Mouse (Mus musculus) liver, postnatal 0 days (tissue): ENCODE data around the gene Esr1.

Experiments used
- CTCF ChIP-seq: sonication (generic); IDR thresholded peaks from 2 replicates; pipeline ENCODE4 v1.5.1; 2016; ENCODE audit warnings: antibody characterized with exemption, low read depth
- EP300 ChIP-seq: IDR thresholded peaks from 2 replicates; pipeline ENCODE4 v1.6.1; 2016; ENCODE audit warnings: antibody characterized with exemption, low read depth, mild to moderate bottlenecking

- TF ChIP-seq CTCF (no peak), EP300 (no peak)
Observed at GRCm38 (mm10) chr10:4776007-4776713, 164.8 kb downstream of the Esr1 start.
